12 mouse cellular contexts compared by ENCODE assay signal in genomic region chr3:68282844-68283594, GRCm38 (mm10).
DNase-seq lines count a peak whose midpoint lies in the region; ATAC-seq and TF ChIP-seq lines count a peak whose summit lies in the region.
"Had no signal": no experiment of that assay in that cellular context is flagged by ENCODE, and none has a peak within 500 bp of the region (broad histone marks: within the 10 kb centered on the region; RNA-seq: fewer than 3 reads in every experiment).

No protein-coding gene starts in this region.

- no peak for TF ChIP-seq POLR2A in limb, embryonic 14.5 days (IDR thresholded peaks at IDR 0.05; ENCODE audit: borderline replicate concordance, extremely low read depth, insufficient read depth, insufficient read length)

- 14% methylated on average over 7 of the region's 7 CpGs for WGBS in forebrain, postnatal 0 days
- WGBS in limb, embryonic 14.5 days = 12% methylated on average over 7 of the region's 7 CpGs

- H3K27ac ChIP-seq in left cerebral cortex, adult 2 months = no peak overlapping the region
- peak overlapping the region; percentile 66 for H3K27ac ChIP-seq in forebrain, postnatal 0 days (ENCODE audit: low read depth, low read length)
- no peak overlapping the region for H3K27ac ChIP-seq in limb, embryonic 14.5 days (replicated peaks; ENCODE audit: low read depth, low read length)

- H3K4me2 ChIP-seq in forebrain, postnatal 0 days (ENCODE audit: low read depth) = peak overlapping the region; percentile 29
- H3K4me2 ChIP-seq in limb, embryonic 14.5 days (replicated peaks; ENCODE audit: low read depth, low read length, severe bottlenecking) = peak overlapping the region; percentile 14; the same call in 1 of the 2 replicates

- no peaks in the 10 kb centered on the region for H3K36me3 ChIP-seq in forebrain, postnatal 0 days (ENCODE audit: insufficient read depth)
- H3K36me3 ChIP-seq in limb, embryonic 14.5 days (ENCODE audit: control insufficient read depth, insufficient read depth, low read length) = no peaks in the 10 kb centered on the region

- H3K4me3 ChIP-seq in left cerebral cortex, adult 2 months = peak overlapping the region; percentile 19; the same call in 1 of the 2 replicates
- H3K4me3 ChIP-seq in forebrain, postnatal 0 days (ENCODE audit: low read depth, low read length) = peak overlapping the region; percentile 16; the same call in 1 of the 2 replicates
- H3K4me3 ChIP-seq in limb, embryonic 14.5 days (replicated peaks; ENCODE audit: low read length) = no peak overlapping the region

- no peaks in the 10 kb centered on the region for H3K9me3 ChIP-seq in forebrain, postnatal 0 days (ENCODE audit: low read length)
- H3K9me3 ChIP-seq in limb, embryonic 14.5 days (ENCODE audit: control insufficient read depth, low read length) = no peaks in the 10 kb centered on the region

- intact Hi-C loops in left cerebral cortex, adult 2 months (cut with DNase I) = no loop called here
- intact Hi-C loops in left cerebral cortex, postnatal 14 days (cut with DNase I) = no loop called here
- intact Hi-C loops in heart, postnatal 10 days (cut with DNase I) = no loop called here

- H3K9ac ChIP-seq in forebrain, postnatal 0 days = 0 out of 2 replicates have a peak overlapping the region, but pooled peaks have one; percentile 33
- no peak overlapping the region for H3K9ac ChIP-seq in limb, embryonic 14.5 days (ENCODE audit: low read depth, low read length, severe bottlenecking)

- peak; percentile 59 for ATAC-seq in forebrain, postnatal 0 days
- no peak; the same call in 1 of the 2 replicates for ATAC-seq in limb, embryonic 14.5 days (ENCODE audit: low FRiP score, low read depth)

- DNase-seq in left cerebral cortex, adult 2 months (ENCODE audit: extremely low spot score in 1 of 2, low spot score in 2 of 2) = no peak
- DNase-seq in left cerebral cortex, postnatal 14 days (ENCODE audit: low spot score in 2 of 2) = no peak
- no peak for DNase-seq in forebrain, postnatal 0 days
- no peak for DNase-seq in limb, embryonic 14.5 days (ENCODE audit: low spot score)
- peak; percentile 35 for DNase-seq in retina, embryonic 14.5 days (ENCODE audit: low spot score)
- DNase-seq in cerebellum, adult 8-10 months = no peak
- no peak for DNase-seq in heart, postnatal 10 days
- no peak for DNase-seq in gastrocnemius, adult 8-10 months (ENCODE audit: low spot score in 2 of 2)
- DNase-seq: cerebellum, adult 18-20 months; heart, postnatal 4 days; right cerebral cortex, postnatal 4 days; thymus, postnatal 25 days had no signal

- no peak for TF ChIP-seq CTCF in left cerebral cortex, adult 2 months (IDR thresholded peaks at IDR 0.05)
- no peak for TF ChIP-seq CTCF in forebrain, postnatal 0 days (IDR thresholded peaks at IDR 0.05; ENCODE audit: low read depth)

- no peaks in the 10 kb centered on the region; the same call in 1 of the 2 replicates for H3K4me1 ChIP-seq in forebrain, postnatal 0 days (ENCODE audit: insufficient read depth)
- no peaks in the 10 kb centered on the region for H3K4me1 ChIP-seq in limb, embryonic 14.5 days (ENCODE audit: control insufficient read depth, insufficient read depth, low read length)

- H3K27me3 ChIP-seq in forebrain, postnatal 0 days (ENCODE audit: insufficient read depth, low read length) = no peaks in the 10 kb centered on the region
- no peaks in the 10 kb centered on the region for H3K27me3 ChIP-seq in limb, embryonic 14.5 days (ENCODE audit: control insufficient read depth, insufficient read depth, low read length)
